Mouse (Mus musculus) bone marrow macrophage, adult 2 months (primary cell): ENCODE measurements around the gene Plbd2. TPM values are rescaled to one million over a fixed set of nuclear protein-coding genes. Genes with fewer than 3 reads are reported as not detected.

Experiments used
- H3K27ac ChIP-seq: 2 replicates; pipeline ENCODE4 v1.5.1; 2012; ENCODE audit warnings: low read depth, low read length; ENCODE audit not compliant: insufficient read depth
- H3K4me1 ChIP-seq: 2 replicates; pipeline ENCODE4 v1.6.1; 2012; ENCODE audit warnings: low read length; ENCODE audit not compliant: control insufficient read depth, insufficient read depth
- H3K4me3 ChIP-seq: 2 replicates; pipeline ENCODE4 v1.5.1; 2012; ENCODE audit warnings: mild to moderate bottlenecking, low read length, moderate library complexity; ENCODE audit not compliant: insufficient read depth
- CTCF ChIP-seq: IDR thresholded peaks from 2 replicates; pipeline ENCODE4 v1.5.1; 2012; ENCODE audit warnings: low read depth, mild to moderate bottlenecking, low read length, moderate library complexity
- POLR2A ChIP-seq: IDR thresholded peaks from 2 replicates; pipeline ENCODE4 v1.6.1; 2012; ENCODE audit warnings: mild to moderate bottlenecking, low read depth, low read length, borderline replicate concordance
- polyA plus RNA-seq: library from polyadenylated mRNA; stranded (reverse); fragments of >200 nt; gene quantifications from 2 replicates; pipeline ENCODE4 v1.2.4, GENCODE M21; 2012; ENCODE audit not compliant: missing spikeins, insufficient read depth, insufficient read length

Gene Plbd2
- polyA plus RNA-seq, 1 experiment = 55.1 TPM

DNA sequence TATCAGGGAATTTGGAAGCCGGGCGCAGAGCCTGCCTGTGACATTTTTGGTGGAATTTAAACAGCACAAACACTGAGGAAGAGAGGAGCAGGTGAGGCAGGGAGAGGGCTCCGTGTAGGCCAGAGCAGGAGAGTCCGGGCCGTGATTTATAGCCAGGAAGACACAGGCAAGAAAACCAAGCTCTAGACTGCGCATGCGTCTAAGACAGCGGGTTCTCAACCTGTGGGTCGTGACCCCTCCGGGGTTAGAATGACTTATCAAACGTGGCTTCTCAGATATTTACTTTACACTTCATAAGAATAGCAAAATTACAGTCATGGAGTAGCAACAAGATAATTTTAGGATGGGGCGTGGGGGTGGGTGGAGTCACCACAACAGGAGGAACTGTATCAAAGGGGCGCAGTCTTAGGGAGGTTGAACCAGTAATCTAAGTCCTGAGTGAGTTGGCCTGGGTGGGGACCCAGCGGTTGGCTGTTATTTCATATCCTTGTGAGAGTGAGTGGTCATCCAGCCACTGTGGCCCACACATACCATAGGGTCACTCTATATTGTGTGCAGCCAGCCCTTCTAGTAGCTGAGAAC lies 48.6 kb downstream of the Plbd2 start:
- TF ChIP-seq CTCF (no peak), POLR2A (no peak)
- no peak overlapping the region for H3K4me3 ChIP-seq
- H3K27ac ChIP-seq = no peak overlapping the region
- no peaks in the 10 kb centered on the region for H3K4me1 ChIP-seq

DNA sequence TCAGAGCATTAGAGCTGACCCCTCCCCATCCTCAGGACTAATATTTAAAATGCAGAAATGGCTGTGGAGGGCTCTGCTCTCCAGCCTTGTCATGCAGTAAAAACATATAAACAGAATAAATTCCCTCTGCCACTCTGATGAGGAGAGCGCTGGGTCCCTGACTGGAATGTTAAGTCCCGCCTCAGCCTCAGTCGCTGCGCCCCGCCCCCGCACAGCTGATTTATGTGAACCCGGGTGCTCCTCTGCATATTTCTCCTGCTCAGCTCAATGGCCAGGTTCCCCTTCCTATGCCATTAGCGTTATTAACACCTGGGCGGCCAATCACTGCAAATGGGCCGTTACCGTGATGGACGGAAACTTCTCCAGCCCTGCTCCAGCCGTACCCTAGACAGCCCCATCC lies 56.1 kb downstream of the Plbd2 start:
- H3K27ac ChIP-seq = no peak overlapping the region
- H3K4me3 ChIP-seq = no peak overlapping the region
- no peak for TF ChIP-seq POLR2A
- no peak for TF ChIP-seq CTCF
- peaks cover 10% of the 10 kb centered on the region for H3K4me1 ChIP-seq

GRCm38 (mm10) chr5:120440733-120441132 lies 62.7 kb downstream of the Plbd2 start:
- TF ChIP-seq POLR2A (no peak), CTCF (peak; percentile 73)
- H3K4me1 ChIP-seq = peaks cover 10% of the 10 kb centered on the region
- no peak overlapping the region; the same call in 1 of the 2 replicates for H3K4me3 ChIP-seq
- no peak overlapping the region for H3K27ac ChIP-seq

DNA sequence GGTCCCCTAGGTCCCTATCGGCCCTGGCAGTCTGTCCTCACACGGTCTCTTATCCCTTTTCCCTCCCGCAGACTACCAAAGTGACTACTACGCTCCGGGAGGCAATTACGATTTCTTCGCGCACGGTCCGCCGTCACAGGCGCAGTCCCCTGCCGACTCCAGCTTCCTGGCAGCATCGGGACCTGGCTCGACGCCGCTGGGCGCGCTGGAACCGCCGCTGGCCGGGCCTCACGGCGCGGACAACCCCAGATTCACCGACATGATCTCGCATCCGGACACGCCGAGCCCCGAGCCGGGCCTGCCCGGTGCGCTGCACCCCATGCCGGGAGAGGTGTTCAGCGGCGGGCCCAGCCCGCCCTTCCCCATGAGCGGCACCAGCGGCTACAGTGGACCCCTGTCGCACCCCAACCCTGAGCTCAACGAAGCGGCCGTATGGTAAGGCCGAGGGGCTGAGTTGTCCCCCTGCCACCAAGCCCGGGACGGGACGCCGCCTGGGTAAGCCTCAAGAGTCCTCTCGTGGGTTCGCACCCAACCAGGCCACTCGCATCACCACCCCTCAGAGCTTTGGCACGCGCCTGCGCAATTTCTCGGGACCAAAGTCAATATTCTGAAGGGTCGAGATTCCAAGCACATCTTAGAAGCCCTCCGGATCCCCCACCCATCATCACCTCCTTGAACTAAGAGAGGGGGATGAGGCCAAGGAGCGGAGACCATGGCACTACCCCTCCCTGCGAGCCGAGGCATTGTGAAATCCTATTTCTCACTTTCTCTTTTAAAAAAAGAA lies 63.3 kb downstream of the Plbd2 start:
- H3K4me3 ChIP-seq = peak overlapping the region; percentile 2; the same call in 1 of the 2 replicates
- peaks cover 10% of the 10 kb centered on the region for H3K4me1 ChIP-seq
- no peak for TF ChIP-seq CTCF
- TF ChIP-seq POLR2A = no peak
- no peak overlapping the region for H3K27ac ChIP-seq

- Histone ChIP-seq H3K27ac (no peak overlapping the region), H3K4me3 (no peak overlapping the region), H3K4me1 (peaks cover 6% of the 10 kb centered on the region)
- no peak for TF ChIP-seq CTCF
Measured at GRCm38 (mm10) chr5:120438991-120439710, 64.3 kb downstream of the Plbd2 start.

DNA sequence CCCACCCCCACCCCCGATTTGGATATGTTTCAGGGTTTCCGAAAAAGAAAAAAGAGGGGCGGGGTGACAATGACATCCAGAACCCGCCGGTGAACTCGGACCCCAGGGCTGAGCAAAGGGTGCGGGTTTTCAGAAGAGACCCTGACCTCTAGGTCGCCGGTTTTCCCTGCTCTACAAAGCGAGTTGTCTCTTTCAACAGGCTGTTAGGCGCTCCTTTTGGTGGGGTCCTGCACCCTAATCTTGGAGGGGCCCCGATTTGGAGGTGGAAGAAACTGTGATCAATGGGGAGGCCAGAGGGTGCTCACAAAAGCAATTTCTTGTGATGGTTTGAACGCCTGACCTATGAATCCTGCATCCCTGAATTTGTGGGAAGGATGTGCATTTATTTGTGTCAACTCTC lies 65.0 kb downstream of the Plbd2 start:
- H3K4me1 ChIP-seq = no peaks in the 10 kb centered on the region; the same call in 1 of the 2 replicates
- no peak overlapping the region for H3K27ac ChIP-seq
- TF ChIP-seq CTCF (no peak), POLR2A (no peak)
- no peak overlapping the region for H3K4me3 ChIP-seq

- TF ChIP-seq CTCF (no peak), POLR2A (no peak)
- H3K27ac ChIP-seq = no peak overlapping the region
Measured at GRCm38 (mm10) chr5:120437986-120438385, 65.4 kb downstream of the Plbd2 start.

DNA sequence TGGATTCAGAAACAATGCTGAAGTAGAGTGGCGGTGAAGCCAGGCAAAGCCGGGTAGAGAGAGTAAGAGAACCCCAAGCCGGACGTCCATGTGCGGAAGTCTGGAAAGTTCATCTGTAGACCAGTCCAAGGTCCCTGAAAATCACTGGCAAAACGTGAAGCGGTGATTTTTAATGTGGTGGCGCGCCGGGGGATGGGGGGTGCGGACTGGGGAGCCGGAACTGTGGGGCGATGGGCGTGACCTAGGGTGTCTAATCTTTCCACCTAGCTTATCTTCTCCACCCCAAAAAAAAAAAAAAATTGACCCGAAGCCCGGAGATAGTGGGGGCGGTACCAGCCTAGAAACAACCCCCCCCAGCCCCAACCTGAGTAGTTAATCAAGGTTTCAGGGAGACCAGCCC lies 65.9 kb downstream of the Plbd2 start:
- Histone ChIP-seq H3K4me3 (no peak overlapping the region), H3K27ac (no peak overlapping the region), H3K4me1 (no peaks in the 10 kb centered on the region)
- TF ChIP-seq POLR2A (no peak), CTCF (no peak)

More at GRCm38 (mm10) chr5:120437986-120438385, 65.4 kb downstream of the Plbd2 start:
- no peaks in the 10 kb centered on the region for H3K4me1 ChIP-seq
- H3K4me3 ChIP-seq = no peak overlapping the region

- Histone ChIP-seq H3K27ac (no peak overlapping the region), H3K4me3 (no peak overlapping the region), H3K4me1 (no peaks in the 10 kb centered on the region)
- TF ChIP-seq CTCF = no peak
- no peak for TF ChIP-seq POLR2A
Measured at GRCm38 (mm10) chr5:120436885-120437495, 66.4 kb downstream of the Plbd2 start.
